Mouse (Mus musculus) megakaryocyte, embryonic 14.5 days (primary cell): ENCODE data around the gene Paxx. TPM values are rescaled to one million over a fixed set of nuclear protein-coding genes. Genes with fewer than 3 reads are reported as not detected.

ENCODE experiments used
- H3K27me3 ChIP-seq: replicated peaks from 2 replicates; pipeline ENCODE3; 2012; ENCODE audit warnings: inconsistent platforms
- H3K36me3 ChIP-seq: replicated peaks from 2 replicates; pipeline ENCODE3; 2012; ENCODE audit warnings: low read length, inconsistent platforms, mixed read lengths
- H3K4me1 ChIP-seq: 2 replicates; pipeline ENCODE4 v1.6.1; 2012; ENCODE audit warnings: inconsistent platforms
- H3K4me3 ChIP-seq: replicated peaks from 2 replicates; pipeline ENCODE3; 2012; ENCODE audit warnings: moderate library complexity, mild to moderate bottlenecking, inconsistent platforms
- H3K9me3 ChIP-seq: 2 replicates; pipeline ENCODE4 v1.6.1; 2012; ENCODE audit warnings: inconsistent platforms
- FLI1 ChIP-seq: IDR thresholded peaks from 2 replicates; pipeline ENCODE4 v1.6.1; 2012; ENCODE audit warnings: low read length, inconsistent platforms, mixed read lengths
- GATA1 ChIP-seq: IDR thresholded peaks from 3 replicates; pipeline ENCODE4 v1.6.1; 2012; ENCODE audit warnings: mixed read lengths, low read length, inconsistent platforms, borderline replicate concordance
- polyA plus RNA-seq: library from polyadenylated mRNA; stranded (reverse); fragments of >175 nt; gene quantifications from 2 replicates; pipeline ENCODE4 v1.2.3, GENCODE M21; 2012; ENCODE audit warnings: low replicate concordance; ENCODE audit not compliant: insufficient read depth

Gene Paxx
- polyA plus RNA-seq, 1 experiment, result 52.3 TPM

- Histone ChIP-seq H3K36me3 (peaks cover 33% of the 10 kb centered on the region), H3K9me3 (no peaks in the 10 kb centered on the region), H3K4me1 (peaks cover 87% of the 10 kb centered on the region), H3K27me3 (no peaks in the 10 kb centered on the region), H3K4me3 (peak overlapping the region; percentile 100)
- TF ChIP-seq FLI1, result no peak
- no peak for TF ChIP-seq GATA1
Measured at GRCm38 (mm10) chr2:25500071-25500575, 39.2 kb upstream of the Paxx start.

- TF ChIP-seq GATA1, result no peak
- no peak for TF ChIP-seq FLI1
- Histone ChIP-seq H3K9me3 (no peaks in the 10 kb centered on the region), H3K27me3 (peaks cover 7% of the 10 kb centered on the region), H3K4me1 (peaks cover 74% of the 10 kb centered on the region), H3K4me3 (peak overlapping the region; percentile 7), H3K36me3 (peaks cover 20% of the 10 kb centered on the region)
Measured at GRCm38 (mm10) chr2:25498622-25499478, 38.0 kb upstream of the Paxx start.

GRCm38 (mm10) chr2:25497846-25498575 is 37.1 kb upstream of the Paxx start:
- Histone ChIP-seq H3K4me3 (peak overlapping the region; percentile 86), H3K4me1 (peaks cover 66% of the 10 kb centered on the region), H3K36me3 (peaks cover 12% of the 10 kb centered on the region), H3K27me3 (peaks cover 16% of the 10 kb centered on the region), H3K9me3 (no peaks in the 10 kb centered on the region)
- TF ChIP-seq GATA1 (no peak), FLI1 (no peak)

DNA sequence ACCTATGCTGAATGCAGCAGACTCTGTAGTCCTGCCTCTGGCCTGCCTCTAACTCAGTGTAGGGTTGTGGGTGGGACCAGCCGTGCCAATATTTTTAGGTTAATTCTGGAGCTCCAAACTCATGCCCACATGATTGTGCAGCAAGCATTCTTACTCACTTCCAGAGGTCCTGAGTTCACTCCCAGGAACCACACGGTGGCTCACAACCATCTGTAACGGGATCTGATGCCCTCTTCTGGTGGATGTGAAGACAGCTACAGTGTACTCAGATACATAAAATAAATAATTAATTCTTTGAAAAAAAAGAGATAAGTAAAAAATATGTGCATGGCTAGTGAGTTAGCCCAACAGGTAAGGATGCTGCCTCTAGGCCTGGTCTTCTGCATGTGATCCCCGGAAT is 35.6 kb upstream of the Paxx start:
- H3K4me1 ChIP-seq, result peaks cover 54% of the 10 kb centered on the region
- peaks cover 30% of the 10 kb centered on the region for H3K27me3 ChIP-seq
- no peaks in the 10 kb centered on the region for H3K9me3 ChIP-seq
- TF ChIP-seq FLI1 (no peak), GATA1 (no peak)
- H3K4me3 ChIP-seq, result no peak overlapping the region
- no peaks in the 10 kb centered on the region for H3K36me3 ChIP-seq

DNA sequence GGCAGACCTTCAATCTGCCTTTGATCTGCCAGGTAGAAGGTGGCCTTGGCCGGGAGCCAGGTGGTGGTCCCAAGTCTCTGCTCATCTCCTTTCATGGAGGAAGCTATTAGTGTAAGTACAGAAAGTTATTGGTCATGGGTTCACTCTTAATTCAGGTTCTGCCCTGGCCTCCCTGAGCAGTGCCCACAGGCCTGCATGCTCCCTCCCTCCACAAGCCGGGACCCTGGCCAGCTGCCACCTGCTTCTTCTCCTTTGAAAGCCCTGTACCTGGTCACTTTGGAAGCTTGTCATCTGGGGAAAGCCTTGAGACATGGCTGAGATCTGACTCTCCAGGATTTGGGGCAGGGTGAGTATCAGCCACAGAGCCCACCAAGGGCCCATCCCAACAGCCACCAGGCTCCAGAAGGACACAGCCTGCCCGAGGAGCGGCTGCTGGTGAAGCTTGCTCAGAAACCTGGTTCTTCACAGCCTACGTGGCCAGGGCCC is 32.6 kb upstream of the Paxx start, which contains the start of gene Lcn12:
Gene Lcn12, minus strand, starts transcription at position 436 of the 486 bp plus-strand sequence.
- Histone ChIP-seq H3K9me3 (no peaks in the 10 kb centered on the region), H3K36me3 (no peaks in the 10 kb centered on the region), H3K4me3 (no peak within 1 kb of the TSS), H3K4me1 (peaks cover 39% of the 10 kb centered on the region), H3K27me3 (peaks cover 50% of the 10 kb centered on the region)
- TF ChIP-seq FLI1 (no peak), GATA1 (no peak)

DNA sequence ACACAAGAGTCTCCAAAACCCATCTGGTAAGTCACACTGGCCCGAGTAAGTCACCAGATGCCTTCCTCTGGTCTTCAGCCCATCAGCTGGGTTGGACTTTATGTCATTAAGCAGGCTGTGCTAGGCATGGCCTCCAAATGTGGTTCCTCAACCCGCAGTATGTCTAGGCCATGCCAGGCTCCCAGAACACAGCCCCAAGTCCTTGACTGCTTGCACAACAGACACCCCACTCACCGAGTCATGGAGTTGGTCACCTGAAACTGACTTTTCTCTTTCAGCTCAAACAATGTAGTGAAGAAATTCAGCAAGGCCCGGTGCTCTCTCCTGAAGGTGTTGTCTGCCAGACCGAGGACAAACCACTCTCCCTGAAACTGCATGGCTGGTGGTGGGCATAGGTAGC is 32.1 kb upstream of the Paxx start:
- H3K4me1 ChIP-seq, result peaks cover 39% of the 10 kb centered on the region
- peaks cover 54% of the 10 kb centered on the region for H3K27me3 ChIP-seq
- no peak for TF ChIP-seq GATA1
- no peak for TF ChIP-seq FLI1

GRCm38 (mm10) chr2:25488671-25489068 is 27.8 kb upstream of the Paxx start:
- no peak for TF ChIP-seq GATA1
- no peak for TF ChIP-seq FLI1
- Histone ChIP-seq H3K4me1 (peaks cover 43% of the 10 kb centered on the region), H3K9me3 (no peaks in the 10 kb centered on the region), H3K4me3 (no peak overlapping the region), H3K36me3 (no peaks in the 10 kb centered on the region), H3K27me3 (peaks cover 79% of the 10 kb centered on the region)

More for the DNA sequence above, 32.1 kb upstream of the Paxx start:
- no peak overlapping the region for H3K4me3 ChIP-seq
- H3K9me3 ChIP-seq, result no peaks in the 10 kb centered on the region
- H3K36me3 ChIP-seq, result no peaks in the 10 kb centered on the region

DNA sequence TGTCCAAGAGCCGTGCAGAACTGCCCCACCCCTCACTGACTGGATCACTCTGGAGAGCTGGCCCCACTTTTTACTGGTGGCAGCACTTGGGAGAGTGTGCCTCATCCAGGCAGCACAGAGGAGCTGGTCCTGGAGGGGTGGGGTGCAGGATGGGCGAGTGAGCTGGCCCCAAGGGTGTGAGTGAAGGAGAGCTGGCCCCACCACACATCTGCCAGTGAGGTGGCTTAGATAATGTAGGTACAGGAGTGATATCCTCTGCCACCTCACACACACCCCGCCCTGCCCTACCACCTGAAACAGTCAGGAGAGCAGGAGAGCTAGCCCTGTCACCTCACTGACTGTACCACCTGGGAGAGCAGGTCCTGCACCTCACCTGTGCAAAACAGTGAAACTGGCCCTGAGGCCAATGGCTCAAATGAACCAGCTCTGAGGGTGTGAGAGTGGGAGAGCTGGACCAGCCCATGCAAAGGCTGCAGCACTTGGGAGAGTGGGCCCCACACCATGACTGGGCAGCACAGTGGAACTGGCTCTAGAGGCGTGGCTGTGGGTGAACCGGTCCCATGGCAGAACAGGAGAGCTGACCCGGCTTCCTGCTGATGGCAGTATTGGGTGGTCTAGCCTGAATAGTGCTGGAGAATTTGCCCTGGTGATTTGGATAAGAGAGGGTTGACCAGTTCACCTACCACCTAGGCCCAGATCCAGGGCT is 27.2 kb upstream of the Paxx start:
- H3K9me3 ChIP-seq, result no peaks in the 10 kb centered on the region
- peak overlapping the region; percentile 25 for H3K4me3 ChIP-seq
- H3K27me3 ChIP-seq, result peaks cover 79% of the 10 kb centered on the region
- TF ChIP-seq GATA1 (no peak), FLI1 (no peak)
- no peaks in the 10 kb centered on the region for H3K36me3 ChIP-seq
- peaks cover 49% of the 10 kb centered on the region for H3K4me1 ChIP-seq

GRCm38 (mm10) chr2:25484901-25485647 is 24.2 kb upstream of the Paxx start:
- no peak overlapping the region for H3K4me3 ChIP-seq
- H3K9me3 ChIP-seq, result peaks cover 18% of the 10 kb centered on the region
- no peaks in the 10 kb centered on the region for H3K36me3 ChIP-seq
- peaks cover 71% of the 10 kb centered on the region for H3K4me1 ChIP-seq
- peaks cover 67% of the 10 kb centered on the region for H3K27me3 ChIP-seq
- TF ChIP-seq FLI1, result no peak
- TF ChIP-seq GATA1, result no peak
